Mouse (Mus musculus): ENCODE data around the gene Coasy. TPM values are rescaled to one million over a fixed set of nuclear protein-coding genes. Genes with fewer than 3 reads are reported as not detected.
A peak's percentile ranks its signal among the peaks of the same experiment; 100 is the strongest.

Coasy gene
- polyA plus RNA-seq, 1 experiment from 2014 or later: 44.9 TPM

DNA sequence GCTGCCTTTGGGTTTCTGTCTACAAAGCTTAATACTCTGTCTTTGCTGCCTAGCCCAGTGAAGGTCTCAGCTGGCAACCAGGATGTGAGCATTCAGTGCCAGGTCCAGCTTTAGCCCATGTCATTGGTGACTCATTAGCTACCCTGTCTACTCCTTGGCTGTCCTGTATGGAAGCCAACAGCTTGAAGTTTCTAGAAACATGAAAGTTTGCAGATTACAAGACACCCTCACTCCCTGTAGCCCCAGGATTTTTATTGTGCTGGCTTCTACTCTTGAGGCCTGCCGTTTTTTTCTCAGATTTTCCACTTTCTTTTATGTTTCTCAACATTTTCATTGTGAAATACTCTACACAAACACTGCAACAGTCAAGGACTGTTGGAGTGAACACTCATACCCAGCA, 7.6 kb downstream of the Coasy start:
- H3K27me3 ChIP-seq (ENCODE audit: control insufficient read depth, insufficient read depth, low read length): no peaks in the 10 kb centered on the region
- no peak overlapping the region for H3K4me3 ChIP-seq (ENCODE audit: low read length)
- no peak overlapping the region for H3K27ac ChIP-seq (ENCODE audit: low read depth, low read length)
- H3K9me3 ChIP-seq (ENCODE audit: control insufficient read depth, low read length): no peaks in the 10 kb centered on the region
- H3K4me1 ChIP-seq (ENCODE audit: control insufficient read depth, insufficient read depth, low read length): peaks cover 17% of the 10 kb centered on the region
- no peak overlapping the region for H3K4me2 ChIP-seq (replicated peaks; ENCODE audit: low read depth, low read length)
- H3K9ac ChIP-seq (ENCODE audit: low read depth, low read length): no peak overlapping the region
- no peak for ATAC-seq (ENCODE audit: low FRiP score, low TSS enrichment)
- 86% methylated on average over 1 of the region's 1 CpGs for WGBS
- H3K36me3 ChIP-seq (ENCODE audit: control insufficient read depth, insufficient read depth, low read length): peaks cover 59% of the 10 kb centered on the region

DNA sequence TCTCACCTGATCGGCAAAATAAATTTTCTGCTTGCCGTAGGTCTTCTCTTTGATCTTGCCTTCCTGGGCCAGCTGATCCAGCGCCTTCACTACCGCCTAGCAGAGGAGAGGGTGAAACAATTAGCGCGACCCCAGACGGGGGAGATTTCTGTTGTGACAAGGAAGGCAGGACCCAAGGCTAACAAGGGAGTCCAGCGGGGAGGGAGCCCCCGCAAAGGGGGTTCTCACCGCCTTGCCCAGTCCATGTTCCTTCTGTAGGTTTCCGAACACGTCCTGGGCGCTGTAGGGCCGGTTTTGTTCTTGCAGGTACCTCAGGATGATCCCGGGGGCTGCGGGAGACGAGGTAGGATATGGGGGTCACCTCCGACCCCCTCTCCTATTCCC, 12.6 kb downstream of the Coasy start:
- no peak overlapping the region for H3K27ac ChIP-seq (ENCODE audit: low read depth, low read length)
- no peaks in the 10 kb centered on the region for H3K9me3 ChIP-seq (ENCODE audit: control insufficient read depth, low read length)
- H3K4me2 ChIP-seq (replicated peaks; ENCODE audit: low read depth, low read length): peak overlapping the region; percentile 89
- peaks cover 10% of the 10 kb centered on the region; the same call in 1 of the 2 replicates for H3K4me1 ChIP-seq (ENCODE audit: control insufficient read depth, insufficient read depth, low read length)
- no peaks in the 10 kb centered on the region for H3K27me3 ChIP-seq (ENCODE audit: control insufficient read depth, insufficient read depth, low read length)
- H3K9ac ChIP-seq (ENCODE audit: low read depth, low read length): peak overlapping the region; percentile 81
- H3K36me3 ChIP-seq (ENCODE audit: control insufficient read depth, insufficient read depth, low read length): peaks cover 70% of the 10 kb centered on the region
- H3K4me3 ChIP-seq (ENCODE audit: low read length): peak overlapping the region; percentile 50
- peak; percentile 36 for ATAC-seq (ENCODE audit: low FRiP score, low TSS enrichment)
- 1% methylated on average over 17 of the region's 18 CpGs for WGBS

DNA sequence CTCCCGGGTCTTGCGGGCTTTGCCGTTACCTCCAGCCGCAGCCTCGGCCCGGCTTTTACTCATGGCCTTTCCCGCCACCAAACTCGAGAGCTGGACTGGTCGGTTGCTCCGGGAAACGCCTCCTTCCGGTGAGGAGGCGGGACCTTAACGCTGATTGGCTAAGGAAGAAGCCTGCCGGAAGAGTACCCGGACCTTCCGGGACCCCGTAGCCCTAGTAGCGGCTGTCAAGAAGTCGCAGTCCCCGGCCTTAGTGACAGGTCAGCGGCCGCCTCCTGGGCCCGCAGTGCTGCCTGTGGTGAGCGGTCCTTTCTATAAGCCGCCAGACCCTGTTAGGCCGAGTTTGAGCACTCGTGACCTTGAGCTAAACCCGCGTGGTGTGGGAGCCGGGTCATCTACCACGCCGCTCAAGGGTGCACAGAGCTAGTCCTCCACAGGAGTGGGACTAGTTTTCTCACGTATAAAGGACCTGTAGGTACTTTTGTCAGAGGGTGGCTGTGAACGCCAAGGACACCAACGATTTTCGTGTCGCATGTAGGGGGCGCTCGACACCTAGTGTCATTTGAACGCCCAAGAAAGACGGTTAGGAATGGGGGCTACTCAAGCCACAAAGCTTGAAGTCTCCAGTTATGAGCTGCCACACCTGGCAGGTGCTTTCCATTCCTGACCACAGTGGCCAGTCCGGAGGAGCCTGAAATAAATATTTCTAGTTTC, 13.1 kb downstream of the Coasy start, which contains the start of gene Psmc3ip:
Gene Psmc3ip, minus strand, starts transcription at position 123 of the 711 bp plus-strand sequence.
- H3K27me3 ChIP-seq (ENCODE audit: control insufficient read depth, insufficient read depth, low read length): no peaks in the 10 kb centered on the region
- H3K9me3 ChIP-seq (ENCODE audit: control insufficient read depth, low read length): no peaks in the 10 kb centered on the region
- peak within 1 kb of the TSS; percentile 81 for H3K9ac ChIP-seq (ENCODE audit: low read depth, low read length)
- peaks cover 10% of the 10 kb centered on the region; the same call in 1 of the 2 replicates for H3K4me1 ChIP-seq (ENCODE audit: control insufficient read depth, insufficient read depth, low read length)
- peak; percentile 96 for ATAC-seq (ENCODE audit: low FRiP score, low TSS enrichment)
- peak within 1 kb of the TSS; percentile 73 for H3K27ac ChIP-seq (ENCODE audit: low read depth, low read length)
- peak within 1 kb of the TSS; percentile 50 for H3K4me3 ChIP-seq (ENCODE audit: low read length)
- H3K36me3 ChIP-seq (ENCODE audit: control insufficient read depth, insufficient read depth, low read length): peaks cover 70% of the 10 kb centered on the region
- WGBS: under 1% methylated on average over 43 of the region's 43 CpGs
- H3K4me2 ChIP-seq (replicated peaks; ENCODE audit: low read depth, low read length): peak within 1 kb of the TSS; percentile 89

DNA sequence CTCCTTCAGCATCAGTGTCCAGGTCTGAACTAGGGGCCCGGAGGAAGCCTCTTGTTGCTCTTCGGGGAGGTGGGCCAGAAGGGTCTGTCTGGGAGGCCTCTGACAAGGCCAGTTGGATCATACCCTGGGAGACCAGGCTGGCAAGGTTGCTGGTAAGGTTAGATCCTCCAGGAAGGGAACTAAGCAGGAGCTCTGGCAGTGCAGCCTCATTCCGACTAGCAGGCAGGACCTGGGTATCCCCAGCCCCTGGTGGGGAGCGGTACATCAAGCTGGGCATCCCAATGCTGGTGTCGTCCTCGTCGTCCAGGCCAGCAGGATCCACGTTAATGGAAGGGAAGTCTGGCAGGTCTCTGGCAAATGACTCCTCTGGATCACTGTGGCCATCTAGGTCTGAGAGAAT, 15.9 kb downstream of the Coasy start:
- H3K4me1 ChIP-seq (ENCODE audit: control insufficient read depth, insufficient read depth, low read length): peaks cover 10% of the 10 kb centered on the region; the same call in 1 of the 2 replicates
- no peak overlapping the region for H3K9ac ChIP-seq (ENCODE audit: low read depth, low read length)
- no peak overlapping the region for H3K27ac ChIP-seq (ENCODE audit: low read depth, low read length)
- no peaks in the 10 kb centered on the region for H3K9me3 ChIP-seq (ENCODE audit: control insufficient read depth, low read length)
- H3K27me3 ChIP-seq (ENCODE audit: control insufficient read depth, insufficient read depth, low read length): no peaks in the 10 kb centered on the region
- 78% methylated on average over 8 of the region's 8 CpGs for WGBS
- H3K36me3 ChIP-seq (ENCODE audit: control insufficient read depth, insufficient read depth, low read length): peaks cover 68% of the 10 kb centered on the region
- H3K4me3 ChIP-seq (ENCODE audit: low read length): no peak overlapping the region
- no peak for ATAC-seq (ENCODE audit: low FRiP score, low TSS enrichment)
- H3K4me2 ChIP-seq (replicated peaks; ENCODE audit: low read depth, low read length): no peak overlapping the region

DNA sequence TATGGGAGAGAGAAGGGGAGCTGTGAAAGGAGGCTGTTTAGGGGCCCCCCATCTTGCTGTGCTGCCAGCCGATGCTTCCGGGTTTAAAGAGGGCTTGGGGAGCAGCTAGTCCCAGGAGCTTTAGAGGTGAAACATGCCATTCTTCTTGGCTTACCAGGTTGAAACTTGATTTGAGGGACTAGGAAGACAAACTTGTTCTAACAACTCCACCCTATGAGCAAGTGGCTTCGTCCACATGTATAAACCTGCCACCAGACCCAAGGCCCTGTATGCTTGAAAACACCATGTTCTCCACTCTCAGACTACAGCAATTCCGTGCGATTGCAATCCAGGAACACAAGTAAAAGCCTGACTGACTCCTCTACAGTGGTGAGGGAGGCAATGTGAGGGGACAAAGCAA, 20.6 kb downstream of the Coasy start:
- Histone ChIP-seq H3K4me1 (ENCODE audit: control insufficient read depth, insufficient read depth, low read length) (no peaks in the 10 kb centered on the region), H3K27me3 (ENCODE audit: control insufficient read depth, insufficient read depth, low read length) (no peaks in the 10 kb centered on the region), H3K9ac (ENCODE audit: low read depth, low read length) (no peak overlapping the region), H3K36me3 (ENCODE audit: control insufficient read depth, insufficient read depth, low read length) (peaks cover 69% of the 10 kb centered on the region), H3K4me2 (replicated peaks; ENCODE audit: low read depth, low read length) (no peak overlapping the region), H3K9me3 (ENCODE audit: control insufficient read depth, low read length) (no peaks in the 10 kb centered on the region), H3K27ac (ENCODE audit: low read depth, low read length) (no peak overlapping the region), H3K4me3 (ENCODE audit: low read length) (no peak overlapping the region)
- ATAC-seq (ENCODE audit: low FRiP score, low TSS enrichment): no peak
- 93% methylated on average over 5 of the region's 5 CpGs for WGBS

DNA sequence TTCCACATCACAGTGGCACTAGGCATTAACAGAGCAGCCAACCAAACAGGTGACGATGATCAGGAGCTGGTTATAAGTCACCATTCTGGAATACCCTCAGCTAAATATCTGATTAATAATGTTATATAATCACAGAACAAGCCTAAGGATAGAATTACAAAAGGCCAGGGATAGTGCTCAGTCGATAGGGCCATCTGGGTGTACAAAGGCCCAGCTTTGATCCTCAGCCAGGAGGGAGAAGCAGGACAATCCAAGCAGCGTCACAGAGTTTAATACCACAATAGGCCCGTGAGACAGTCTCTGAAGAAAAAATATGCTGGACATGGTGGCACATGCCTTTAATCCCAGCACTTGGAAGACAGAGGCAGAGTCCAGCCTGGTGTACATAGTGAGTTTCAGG, 27.0 kb downstream of the Coasy start:
- no peaks in the 10 kb centered on the region for H3K27me3 ChIP-seq (ENCODE audit: control insufficient read depth, insufficient read depth, low read length)
- no peak overlapping the region for H3K4me2 ChIP-seq (replicated peaks; ENCODE audit: low read depth, low read length)
- H3K4me3 ChIP-seq (ENCODE audit: low read length): no peak overlapping the region
- no peak for ATAC-seq (ENCODE audit: low FRiP score, low TSS enrichment)
- H3K27ac ChIP-seq (ENCODE audit: low read depth, low read length): no peak overlapping the region
- H3K9me3 ChIP-seq (ENCODE audit: control insufficient read depth, low read length): no peaks in the 10 kb centered on the region
- H3K9ac ChIP-seq (ENCODE audit: low read depth, low read length): no peak overlapping the region
- H3K36me3 ChIP-seq (ENCODE audit: control insufficient read depth, insufficient read depth, low read length): peaks cover 10% of the 10 kb centered on the region; the same call in 1 of the 2 replicates
- 84% methylated on average over 4 of the region's 4 CpGs for WGBS
- no peaks in the 10 kb centered on the region for H3K4me1 ChIP-seq (ENCODE audit: control insufficient read depth, insufficient read depth, low read length)

DNA sequence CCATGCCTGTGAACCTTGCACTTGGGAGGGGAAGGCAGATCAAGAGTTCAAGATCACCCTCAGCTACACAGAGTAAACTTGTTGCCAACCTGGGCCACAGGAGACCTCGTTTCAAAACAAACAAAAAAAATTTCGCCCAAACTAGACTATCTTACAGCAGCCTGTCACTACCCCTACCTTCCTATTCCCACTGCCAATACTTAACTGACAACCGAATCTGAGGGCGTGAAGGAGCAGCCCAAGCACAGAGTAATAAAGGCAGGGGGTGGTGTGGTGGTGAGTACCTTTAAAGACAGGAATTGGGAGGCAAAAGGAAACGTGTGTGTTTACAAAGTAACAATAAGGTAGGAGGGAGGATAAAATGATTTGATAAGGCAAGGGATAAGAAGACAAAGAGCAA, 28.3 kb downstream of the Coasy start:
- Histone ChIP-seq H3K36me3 (ENCODE audit: control insufficient read depth, insufficient read depth, low read length) (no peaks in the 10 kb centered on the region), H3K4me3 (ENCODE audit: low read length) (no peak overlapping the region), H3K9ac (ENCODE audit: low read depth, low read length) (no peak overlapping the region), H3K4me2 (replicated peaks; ENCODE audit: low read depth, low read length) (no peak overlapping the region), H3K27me3 (ENCODE audit: control insufficient read depth, insufficient read depth, low read length) (no peaks in the 10 kb centered on the region), H3K4me1 (ENCODE audit: control insufficient read depth, insufficient read depth, low read length) (peaks cover under 1% of the 10 kb centered on the region; the same call in 1 of the 2 replicates), H3K27ac (ENCODE audit: low read depth, low read length) (no peak overlapping the region), H3K9me3 (ENCODE audit: control insufficient read depth, low read length) (no peaks in the 10 kb centered on the region)
- WGBS: 56% methylated on average over 5 of the region's 5 CpGs
- ATAC-seq (ENCODE audit: low FRiP score, low TSS enrichment): no peak

DNA sequence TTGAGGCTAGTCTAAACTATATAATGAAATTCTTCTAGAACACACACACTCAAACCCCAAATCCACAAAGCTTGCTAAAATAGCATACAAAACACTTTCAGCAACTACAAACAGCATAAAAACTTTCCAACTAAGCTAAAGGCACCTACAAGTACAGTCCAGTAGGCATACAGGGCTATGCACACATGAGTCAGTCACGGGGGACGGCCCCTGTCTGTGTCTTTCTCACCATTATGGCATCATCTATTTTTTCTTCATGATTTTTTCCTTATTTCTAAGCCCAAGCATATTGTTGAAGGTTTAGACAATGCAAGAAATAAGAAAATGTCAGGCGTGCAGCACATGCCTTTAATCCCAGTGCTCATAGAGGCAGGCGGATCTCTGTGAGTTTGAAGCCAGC, 28.8 kb downstream of the Coasy start:
- no peak overlapping the region for H3K4me3 ChIP-seq (ENCODE audit: low read length)
- H3K4me2 ChIP-seq (replicated peaks; ENCODE audit: low read depth, low read length): no peak overlapping the region
- no peak overlapping the region for H3K27ac ChIP-seq (ENCODE audit: low read depth, low read length)
- ATAC-seq (ENCODE audit: low FRiP score, low TSS enrichment): no peak
- H3K27me3 ChIP-seq (ENCODE audit: control insufficient read depth, insufficient read depth, low read length): no peaks in the 10 kb centered on the region
- 91% methylated on average over 4 of the region's 4 CpGs for WGBS
- H3K4me1 ChIP-seq (ENCODE audit: control insufficient read depth, insufficient read depth, low read length): peaks cover 3% of the 10 kb centered on the region; the same call in 1 of the 2 replicates
- no peaks in the 10 kb centered on the region for H3K36me3 ChIP-seq (ENCODE audit: control insufficient read depth, insufficient read depth, low read length)
- H3K9ac ChIP-seq (ENCODE audit: low read depth, low read length): no peak overlapping the region
- H3K9me3 ChIP-seq (ENCODE audit: control insufficient read depth, low read length): no peaks in the 10 kb centered on the region

DNA sequence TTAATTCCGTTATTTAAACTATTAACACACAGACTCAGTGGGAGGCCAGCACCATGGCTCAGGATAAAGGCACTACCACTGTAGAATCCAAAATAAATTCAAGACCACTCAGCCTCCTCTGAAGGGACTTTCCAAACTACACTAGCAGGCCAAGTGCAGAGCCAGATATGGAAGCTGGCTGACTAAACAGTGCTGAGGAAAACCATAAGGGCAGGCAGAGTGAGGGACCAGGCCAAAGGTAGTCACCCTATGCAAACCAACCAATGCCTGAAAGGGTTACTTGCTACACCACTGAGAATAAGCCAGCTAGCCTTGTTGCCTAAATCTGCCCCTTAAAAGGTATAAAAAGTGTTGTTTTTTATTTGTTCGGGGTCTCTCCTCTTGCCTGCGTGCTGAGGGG, 29.8 kb downstream of the Coasy start:
- WGBS: 93% methylated on average over 3 of the region's 3 CpGs

More for the DNA sequence above, 29.8 kb downstream of the Coasy start:
- Histone ChIP-seq H3K36me3 (ENCODE audit: control insufficient read depth, insufficient read depth, low read length) (peaks cover 6% of the 10 kb centered on the region; the same call in 1 of the 2 replicates), H3K27ac (ENCODE audit: low read depth, low read length) (no peak overlapping the region), H3K4me1 (ENCODE audit: control insufficient read depth, insufficient read depth, low read length) (peaks cover 3% of the 10 kb centered on the region; the same call in 1 of the 2 replicates), H3K27me3 (ENCODE audit: control insufficient read depth, insufficient read depth, low read length) (no peaks in the 10 kb centered on the region), H3K4me3 (ENCODE audit: low read length) (no peak overlapping the region), H3K9me3 (ENCODE audit: control insufficient read depth, low read length) (no peaks in the 10 kb centered on the region), H3K9ac (ENCODE audit: low read depth, low read length) (no peak overlapping the region), H3K4me2 (replicated peaks; ENCODE audit: low read depth, low read length) (no peak overlapping the region)
- ATAC-seq (ENCODE audit: low FRiP score, low TSS enrichment): no peak

Data from kidney, embryonic 14.5 days (tissue).